Mouse (Mus musculus): ENCODE measurements at regions not wholly inside any gene's neighbourhood (a gene's known extent, or its start where the extent isn't known, plus 50 kb on each side); places are given as distances from the start of the nearest gene placed in this dataset.

GRCm38 (mm10) chr12:11518379-11518778 lies 62.5 kb downstream of the Rad51ap2 start:
- Histone ChIP-seq H3K4me3 (ENCODE audit: insufficient read depth, low read length) (no peak overlapping the region), H3K4me1 (ENCODE audit: control insufficient read depth, insufficient read depth, low read length) (no peaks in the 10 kb centered on the region), H3K27ac (ENCODE audit: insufficient read depth, low read depth, low read length) (no peak overlapping the region)
- TF ChIP-seq CTCF (IDR thresholded peaks at IDR 0.05; ENCODE audit: low read depth, low read length) (no peak), POLR2A (IDR thresholded peaks at IDR 0.05; ENCODE audit: borderline replicate concordance, low read depth, low read length) (no peak)

GRCm38 (mm10) chr12:11562891-11563290 lies 107.0 kb downstream of the Rad51ap2 start:
- TF ChIP-seq POLR2A (IDR thresholded peaks at IDR 0.05; ENCODE audit: borderline replicate concordance, low read depth, low read length) (no peak), CTCF (IDR thresholded peaks at IDR 0.05; ENCODE audit: low read depth, low read length) (no peak)
- H3K27ac ChIP-seq (ENCODE audit: insufficient read depth, low read depth, low read length) = no peak overlapping the region
- no peak overlapping the region for H3K4me3 ChIP-seq (ENCODE audit: insufficient read depth, low read length)
- H3K4me1 ChIP-seq (ENCODE audit: control insufficient read depth, insufficient read depth, low read length) = no peaks in the 10 kb centered on the region

GRCm38 (mm10) chr12:11570160-11570559 lies 114.3 kb downstream of the Rad51ap2 start:
- H3K4me3 ChIP-seq (ENCODE audit: insufficient read depth, low read length) = no peak overlapping the region
- no peaks in the 10 kb centered on the region for H3K4me1 ChIP-seq (ENCODE audit: control insufficient read depth, insufficient read depth, low read length)
- H3K27ac ChIP-seq (ENCODE audit: insufficient read depth, low read depth, low read length) = no peak overlapping the region
- TF ChIP-seq CTCF (IDR thresholded peaks at IDR 0.05; ENCODE audit: low read depth, low read length) (no peak), POLR2A (IDR thresholded peaks at IDR 0.05; ENCODE audit: borderline replicate concordance, low read depth, low read length) (no peak)

DNA sequence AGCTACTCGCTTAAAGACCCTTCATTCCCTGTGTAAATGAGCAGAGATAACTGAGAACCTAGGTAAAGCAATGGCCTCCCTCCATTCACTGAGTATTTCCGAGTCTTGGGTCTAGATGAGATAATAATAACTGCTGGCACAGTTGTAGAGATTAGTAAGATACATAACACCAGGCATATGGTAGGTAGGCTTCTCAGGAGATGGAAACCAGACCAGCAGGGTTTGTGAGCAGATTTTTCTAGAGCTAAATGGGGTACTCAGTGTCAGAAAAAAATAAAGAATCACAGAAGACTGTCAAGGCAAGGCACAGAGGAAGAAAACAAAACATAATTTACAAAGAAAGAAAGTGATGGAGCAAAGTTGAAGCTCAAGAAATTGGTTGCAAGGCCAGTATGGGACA lies 148.1 kb downstream of the Rad51ap2 start:
- no peak overlapping the region for H3K4me3 ChIP-seq (ENCODE audit: insufficient read depth, low read length)

DNA sequence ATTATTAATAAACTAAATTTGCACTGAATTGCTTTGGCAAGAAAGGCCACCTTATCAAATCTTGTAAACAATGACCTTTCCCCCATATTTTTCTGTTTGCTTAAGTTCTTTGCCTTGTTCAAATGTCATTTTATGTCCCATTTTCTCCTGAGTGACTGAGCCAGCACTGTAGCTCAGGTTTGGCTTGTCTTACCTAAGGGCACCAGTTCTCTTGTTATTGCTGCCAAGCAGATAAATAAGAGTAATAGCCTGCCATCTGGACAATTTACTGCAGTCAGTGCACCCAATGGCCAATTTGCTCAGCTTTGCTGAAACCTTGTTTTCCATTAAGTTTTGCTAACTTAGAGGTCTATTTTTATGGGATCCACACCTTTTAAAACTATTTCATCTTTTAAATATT lies 152.9 kb downstream of the Rad51ap2 start:
- H3K4me1 ChIP-seq (ENCODE audit: control insufficient read depth, insufficient read depth, low read length) = peaks cover 2% of the 10 kb centered on the region; the same call in 1 of the 2 replicates
- no peak overlapping the region for H3K4me3 ChIP-seq (ENCODE audit: insufficient read depth, low read length)
- no peak for TF ChIP-seq POLR2A (IDR thresholded peaks at IDR 0.05; ENCODE audit: borderline replicate concordance, low read depth, low read length)
- no peak overlapping the region for H3K27ac ChIP-seq (ENCODE audit: insufficient read depth, low read depth, low read length)

More for the DNA sequence above, 148.1 kb downstream of the Rad51ap2 start:
- Histone ChIP-seq H3K27ac (ENCODE audit: insufficient read depth, low read depth, low read length) (no peak overlapping the region), H3K4me1 (ENCODE audit: control insufficient read depth, insufficient read depth, low read length) (no peaks in the 10 kb centered on the region)
- TF ChIP-seq CTCF (IDR thresholded peaks at IDR 0.05; ENCODE audit: low read depth, low read length) (no peak), POLR2A (IDR thresholded peaks at IDR 0.05; ENCODE audit: borderline replicate concordance, low read depth, low read length) (no peak)

- no peak for TF ChIP-seq CTCF (IDR thresholded peaks at IDR 0.05; ENCODE audit: low read depth, low read length)
- no peak for TF ChIP-seq POLR2A (IDR thresholded peaks at IDR 0.05; ENCODE audit: borderline replicate concordance, low read depth, low read length)
Observed at GRCm38 (mm10) chr12:11611656-11612055, 155.8 kb downstream of the Rad51ap2 start.

DNA sequence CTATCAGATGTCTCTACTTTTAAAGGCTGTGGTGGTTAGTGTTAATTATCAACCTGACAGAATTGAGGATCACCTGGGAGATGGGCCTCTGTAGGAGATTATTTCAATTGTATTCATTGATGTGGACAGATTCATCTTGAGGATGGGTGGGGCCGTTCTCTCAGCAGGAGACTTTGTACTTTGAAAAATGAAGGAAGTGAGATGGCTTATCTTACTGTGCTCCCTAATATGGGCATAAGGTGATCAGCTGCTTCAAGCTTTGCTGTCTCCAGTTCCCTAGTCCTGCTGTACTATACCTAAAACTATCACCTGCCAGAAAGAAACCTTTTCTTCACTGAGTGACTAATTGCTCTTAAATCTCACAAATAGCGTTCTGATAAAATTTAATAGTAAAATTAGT lies 159.4 kb downstream of the Rad51ap2 start:
- peaks cover 2% of the 10 kb centered on the region; the same call in 1 of the 2 replicates for H3K4me1 ChIP-seq (ENCODE audit: control insufficient read depth, insufficient read depth, low read length)
- no peak overlapping the region for H3K4me3 ChIP-seq (ENCODE audit: insufficient read depth, low read length)
- H3K27ac ChIP-seq (ENCODE audit: insufficient read depth, low read depth, low read length) = no peak overlapping the region
- no peak for TF ChIP-seq CTCF (IDR thresholded peaks at IDR 0.05; ENCODE audit: low read depth, low read length)
- TF ChIP-seq POLR2A (IDR thresholded peaks at IDR 0.05; ENCODE audit: borderline replicate concordance, low read depth, low read length) = no peak

More at GRCm38 (mm10) chr12:11611656-11612055, 155.8 kb downstream of the Rad51ap2 start:
- Histone ChIP-seq H3K4me1 (ENCODE audit: control insufficient read depth, insufficient read depth, low read length) (peaks cover 2% of the 10 kb centered on the region; the same call in 1 of the 2 replicates), H3K4me3 (ENCODE audit: insufficient read depth, low read length) (no peak overlapping the region), H3K27ac (ENCODE audit: insufficient read depth, low read depth, low read length) (no peak overlapping the region)

DNA sequence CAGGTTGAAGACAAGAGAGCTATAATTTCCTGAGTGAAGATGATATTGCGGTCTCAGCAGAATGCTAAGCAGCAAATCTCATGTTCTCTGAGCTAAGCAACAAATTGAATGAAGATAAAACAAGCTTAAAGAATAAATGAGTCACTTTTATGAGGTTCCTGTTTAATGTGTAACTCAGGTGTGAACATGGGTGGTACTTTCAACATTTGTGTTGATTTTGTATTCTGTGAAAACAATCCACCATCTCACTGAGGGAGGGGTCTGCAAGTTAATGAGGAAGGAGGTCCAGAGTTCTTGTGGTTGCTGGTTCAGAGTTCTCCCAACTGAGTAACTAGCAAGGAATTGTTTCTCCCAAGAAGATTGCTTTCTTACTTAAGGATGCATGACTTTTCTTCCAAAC lies 167.7 kb downstream of the Rad51ap2 start:
- Histone ChIP-seq H3K4me1 (ENCODE audit: control insufficient read depth, insufficient read depth, low read length) (peaks cover 17% of the 10 kb centered on the region), H3K4me3 (ENCODE audit: insufficient read depth, low read length) (no peak overlapping the region), H3K27ac (ENCODE audit: insufficient read depth, low read depth, low read length) (peak overlapping the region; percentile 61)
- TF ChIP-seq POLR2A (IDR thresholded peaks at IDR 0.05; ENCODE audit: borderline replicate concordance, low read depth, low read length) (no peak), CTCF (IDR thresholded peaks at IDR 0.05; ENCODE audit: low read depth, low read length) (no peak)

- no peak overlapping the region for H3K4me3 ChIP-seq (ENCODE audit: insufficient read depth, low read length)
- TF ChIP-seq CTCF (IDR thresholded peaks at IDR 0.05; ENCODE audit: low read depth, low read length) (no peak), POLR2A (IDR thresholded peaks at IDR 0.05; ENCODE audit: borderline replicate concordance, low read depth, low read length) (no peak)
- H3K4me1 ChIP-seq (ENCODE audit: control insufficient read depth, insufficient read depth, low read length) = no peaks in the 10 kb centered on the region
- H3K27ac ChIP-seq (ENCODE audit: insufficient read depth, low read depth, low read length) = no peak overlapping the region
Observed at GRCm38 (mm10) chr12:11630178-11630577, 174.3 kb downstream of the Rad51ap2 start.

- H3K27ac ChIP-seq (ENCODE audit: insufficient read depth, low read depth, low read length) = no peak overlapping the region
- no peak overlapping the region for H3K4me3 ChIP-seq (ENCODE audit: insufficient read depth, low read length)
- no peaks in the 10 kb centered on the region for H3K4me1 ChIP-seq (ENCODE audit: control insufficient read depth, insufficient read depth, low read length)
- TF ChIP-seq CTCF (IDR thresholded peaks at IDR 0.05; ENCODE audit: low read depth, low read length) (no peak), POLR2A (IDR thresholded peaks at IDR 0.05; ENCODE audit: borderline replicate concordance, low read depth, low read length) (no peak)
Observed at GRCm38 (mm10) chr12:11631790-11632189, 175.9 kb downstream of the Rad51ap2 start.

- H3K27ac ChIP-seq (ENCODE audit: insufficient read depth, low read depth, low read length) = no peak overlapping the region
- no peak for TF ChIP-seq CTCF (IDR thresholded peaks at IDR 0.05; ENCODE audit: low read depth, low read length)
- no peak for TF ChIP-seq POLR2A (IDR thresholded peaks at IDR 0.05; ENCODE audit: borderline replicate concordance, low read depth, low read length)
- no peak overlapping the region for H3K4me3 ChIP-seq (ENCODE audit: insufficient read depth, low read length)
- no peaks in the 10 kb centered on the region for H3K4me1 ChIP-seq (ENCODE audit: control insufficient read depth, insufficient read depth, low read length)
Observed at GRCm38 (mm10) chr12:11673281-11673680, 217.4 kb downstream of the Rad51ap2 start.

Measured in bone marrow macrophage, adult 2 months (primary cell).